Mouse (Mus musculus) kidney, adult 2 months (tissue): ENCODE data around the gene Emx1.

Experiments
- CTCF ChIP-seq: fragments of 200-500 bp; conservative IDR thresholded peaks from 2 replicates; pipeline ENCODE4 v1.5.1; 2011; ENCODE audit warnings: low read depth, mild to moderate bottlenecking, control low read depth, low read length, moderate library complexity, mixed read lengths; ENCODE audit not compliant: insufficient read depth, insufficient read length
- POLR2A ChIP-seq: fragments of 200-500 bp; IDR thresholded peaks from one replicate; pipeline ENCODE4 v1.6.1; 2011; ENCODE audit warnings: low read depth, low read length, control low read depth

- TF ChIP-seq POLR2A (no peak), CTCF (no peak)
Observed at GRCm38 (mm10) chr6:85232836-85233623, 45.8 kb downstream of the Emx1 start.
